Mouse (Mus musculus) cortical plate, adult 2 months (tissue): ENCODE measurements at regions not wholly inside any gene's neighbourhood (a gene's known extent, or its start where the extent isn't known, plus 50 kb on each side); places are given as distances from the start of the nearest gene placed in this dataset.

Experiments
- H3K27ac ChIP-seq: fragments of 200-500 bp; 2 replicates; pipeline ENCODE4 v1.5.1; 2012; ENCODE audit warnings: low read length, control low read depth, inconsistent platforms; ENCODE audit not compliant: insufficient read depth
- H3K4me1 ChIP-seq: fragments of 200-500 bp; 2 replicates; pipeline ENCODE4 v1.6.1; 2011; ENCODE audit warnings: low read length; ENCODE audit not compliant: control insufficient read depth, insufficient read depth
- H3K4me3 ChIP-seq: fragments of 200-500 bp; 2 replicates; pipeline ENCODE4 v1.5.1; 2011; ENCODE audit warnings: mild to moderate bottlenecking, low read length, control low read depth; ENCODE audit not compliant: insufficient read depth
- CTCF ChIP-seq: fragments of 200-500 bp; IDR thresholded peaks from 2 replicates; pipeline ENCODE4 v1.5.1; 2011; ENCODE audit warnings: mild to moderate bottlenecking, control low read depth, low read length; ENCODE audit not compliant: insufficient read depth; ENCODE audit errors: extremely low read depth
- POLR2A ChIP-seq: fragments of 200-500 bp; IDR thresholded peaks from 2 replicates; pipeline ENCODE4 v1.6.1; 2011; ENCODE audit warnings: mild to moderate bottlenecking, low read length, control low read depth; ENCODE audit not compliant: insufficient read depth; ENCODE audit errors: extremely low read depth

- TF ChIP-seq POLR2A, result no peak
- no peak for TF ChIP-seq CTCF
- H3K4me3 ChIP-seq, result no peak overlapping the region
- H3K27ac ChIP-seq, result no peak overlapping the region
- H3K4me1 ChIP-seq, result no peaks in the 10 kb centered on the region
Measured at GRCm38 (mm10) chr12:71606366-71606765, 224.5 kb upstream of the Daam1 start.

- no peaks in the 10 kb centered on the region for H3K4me1 ChIP-seq
- H3K27ac ChIP-seq, result no peak overlapping the region
- no peak for TF ChIP-seq CTCF
- TF ChIP-seq POLR2A, result no peak
- H3K4me3 ChIP-seq, result no peak overlapping the region
Measured at GRCm38 (mm10) chr12:71607966-71608365, 222.9 kb upstream of the Daam1 start.

DNA sequence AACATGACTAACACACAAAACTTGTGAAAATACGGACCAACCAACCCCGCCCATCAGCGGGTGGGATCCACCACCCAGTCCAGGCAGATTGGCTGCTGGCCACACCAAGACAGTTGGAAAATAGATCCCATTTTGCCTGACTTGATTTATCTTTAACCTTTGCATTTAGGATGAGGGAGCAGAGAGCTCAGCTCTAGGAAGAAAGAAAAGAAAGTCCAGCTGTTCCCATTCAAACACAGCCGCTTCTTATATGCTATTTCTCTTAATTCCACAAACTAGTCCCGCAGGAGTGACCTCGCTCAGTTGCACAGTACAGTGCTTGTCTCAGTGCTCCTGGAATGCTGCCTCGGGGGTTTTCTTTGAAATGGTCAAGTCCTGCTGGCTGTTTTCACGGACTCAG, 217.6 kb upstream of the Daam1 start:
- H3K4me3 ChIP-seq, result no peak overlapping the region
- H3K27ac ChIP-seq, result no peak overlapping the region
- TF ChIP-seq CTCF (no peak), POLR2A (no peak)
- no peaks in the 10 kb centered on the region for H3K4me1 ChIP-seq

DNA sequence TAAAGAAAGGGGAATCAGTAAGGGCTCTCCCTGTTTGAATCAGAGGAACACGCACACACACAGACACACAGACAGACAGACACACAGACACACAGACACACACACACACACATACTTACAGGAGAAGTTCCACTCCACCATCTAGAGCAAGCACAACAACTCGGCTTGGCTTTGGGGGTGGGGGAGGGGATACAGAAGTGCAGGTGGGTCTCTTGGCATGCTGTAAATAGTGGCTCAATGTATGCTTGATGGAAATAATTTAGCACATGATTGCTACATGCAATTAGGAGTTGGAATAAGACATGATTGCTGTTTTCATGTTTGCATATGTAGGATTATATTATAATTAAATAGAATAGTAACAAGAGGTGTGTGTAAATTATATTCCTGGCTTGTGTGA, 215.9 kb upstream of the Daam1 start:
- H3K27ac ChIP-seq, result no peak overlapping the region
- no peak for TF ChIP-seq POLR2A
- TF ChIP-seq CTCF, result no peak
- H3K4me3 ChIP-seq, result no peak overlapping the region
- H3K4me1 ChIP-seq, result no peaks in the 10 kb centered on the region

GRCm38 (mm10) chr12:71615383-71615782, 215.5 kb upstream of the Daam1 start:
- H3K4me1 ChIP-seq, result no peaks in the 10 kb centered on the region
- no peak overlapping the region for H3K4me3 ChIP-seq
- no peak overlapping the region for H3K27ac ChIP-seq
- no peak for TF ChIP-seq CTCF
- TF ChIP-seq POLR2A, result no peak

GRCm38 (mm10) chr12:71616121-71616520, 214.8 kb upstream of the Daam1 start:
- TF ChIP-seq POLR2A (no peak), CTCF (no peak)
- no peak overlapping the region for H3K4me3 ChIP-seq
- H3K27ac ChIP-seq, result no peak overlapping the region
- H3K4me1 ChIP-seq, result no peaks in the 10 kb centered on the region

GRCm38 (mm10) chr12:71618466-71618865, 212.4 kb upstream of the Daam1 start:
- Histone ChIP-seq H3K4me3 (no peak overlapping the region), H3K27ac (no peak overlapping the region)
- TF ChIP-seq POLR2A, result no peak
- TF ChIP-seq CTCF, result no peak

GRCm38 (mm10) chr12:71618956-71619355, 211.9 kb upstream of the Daam1 start:
- Histone ChIP-seq H3K27ac (no peak overlapping the region), H3K4me1 (peaks cover 4% of the 10 kb centered on the region; the same call in 1 of the 2 replicates), H3K4me3 (no peak overlapping the region)
- TF ChIP-seq CTCF (no peak), POLR2A (no peak)

More at GRCm38 (mm10) chr12:71618466-71618865, 212.4 kb upstream of the Daam1 start:
- H3K4me1 ChIP-seq, result peaks cover 1% of the 10 kb centered on the region; the same call in 1 of the 2 replicates

DNA sequence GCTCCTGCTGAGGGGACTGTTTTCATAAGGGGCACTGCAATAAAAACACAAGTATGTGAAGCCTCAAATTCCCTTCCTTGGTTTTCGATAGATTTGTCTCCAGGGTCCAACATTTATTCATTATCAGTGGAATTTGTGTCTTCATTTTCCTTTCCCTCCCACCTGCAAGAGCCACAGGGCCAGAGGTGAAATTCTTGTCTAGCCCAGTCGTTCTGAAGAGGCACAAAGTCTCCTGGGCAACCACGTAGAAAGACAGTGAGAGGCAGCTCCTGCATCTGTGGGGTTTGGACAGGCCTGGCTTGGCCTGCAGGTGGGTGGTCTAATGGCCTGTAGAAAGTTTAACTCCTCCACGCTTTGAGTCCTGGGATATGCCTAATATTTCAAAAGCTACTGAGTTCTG, 211.3 kb upstream of the Daam1 start:
- TF ChIP-seq POLR2A, result no peak
- TF ChIP-seq CTCF, result no peak

DNA sequence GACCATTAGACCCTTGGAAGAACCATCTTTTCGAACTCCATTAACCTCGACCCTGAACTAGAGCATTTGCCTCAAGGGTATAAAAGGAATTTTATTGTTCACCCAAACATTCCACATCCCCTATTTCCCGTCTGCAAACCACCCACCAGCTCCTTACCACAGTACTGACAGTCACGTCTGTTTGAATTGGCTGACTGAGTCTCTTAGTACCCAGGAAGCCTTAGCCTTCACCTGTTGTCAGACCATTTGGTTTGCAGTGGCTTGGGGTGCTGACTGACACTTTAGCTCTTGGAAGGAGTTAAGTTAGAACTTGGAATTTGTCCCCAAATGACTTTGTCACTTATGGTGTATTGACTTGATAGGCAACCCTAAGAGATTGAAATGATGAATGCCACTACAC, 209.3 kb upstream of the Daam1 start:
- Histone ChIP-seq H3K4me3 (no peak overlapping the region), H3K4me1 (peaks cover 4% of the 10 kb centered on the region), H3K27ac (no peak overlapping the region)
- no peak for TF ChIP-seq CTCF
- TF ChIP-seq POLR2A, result no peak

More for the DNA sequence above, 211.3 kb upstream of the Daam1 start:
- Histone ChIP-seq H3K4me1 (peaks cover 4% of the 10 kb centered on the region; the same call in 1 of the 2 replicates), H3K27ac (no peak overlapping the region), H3K4me3 (no peak overlapping the region)
